Mouse (Mus musculus): ENCODE data around the gene Setd5. TPM values are rescaled to one million over a fixed set of nuclear protein-coding genes. Genes with fewer than 3 reads are reported as not detected.

Setd5 gene
- polyA plus RNA-seq, 1 experiment from 2014 or later = 90.7 TPM

GRCm38 (mm10) chr6:113194841-113195595 lies 117.9 kb downstream of the Setd5 start, which contains the start of gene Lhfpl4:
TSS of gene Lhfpl4 (minus strand) at chr6:113195384.
- Histone ChIP-seq H3K36me3 (ENCODE audit: control insufficient read depth, insufficient read depth, low read length) (no peaks in the 10 kb centered on the region), H3K9ac (ENCODE audit: low read length) (peak within 1 kb of the TSS; percentile 43), H3K27ac (replicated peaks; ENCODE audit: low read depth, low read length) (no peak within 1 kb of the TSS), H3K4me2 (ENCODE audit: low read depth, severe bottlenecking) (peak within 1 kb of the TSS; percentile 77), H3K27me3 (ENCODE audit: control insufficient read depth, insufficient read depth, low read length) (peaks cover 23% of the 10 kb centered on the region), H3K9me3 (ENCODE audit: control insufficient read depth, low read length) (no peaks in the 10 kb centered on the region), H3K4me1 (ENCODE audit: control insufficient read depth, insufficient read depth, low read length) (peaks cover 5% of the 10 kb centered on the region; the same call in 1 of the 2 replicates), H3K4me3 (ENCODE audit: low read depth, low read length) (peak within 1 kb of the TSS; percentile 42)
- DNase-seq (ENCODE audit: low spot score) = peak; percentile 40
- no peak for ATAC-seq (ENCODE audit: insufficient number of reproducible peaks, low FRiP score, low TSS enrichment, low read depth)
- 2% methylated on average over 38 of the region's 66 CpGs for WGBS

- H3K4me2 ChIP-seq (ENCODE audit: low read depth, severe bottlenecking) = peak overlapping the region; percentile 77
- no peak overlapping the region for H3K27ac ChIP-seq (replicated peaks; ENCODE audit: low read depth, low read length)
- peaks cover 23% of the 10 kb centered on the region for H3K27me3 ChIP-seq (ENCODE audit: control insufficient read depth, insufficient read depth, low read length)
- peak overlapping the region; percentile 42 for H3K4me3 ChIP-seq (ENCODE audit: low read depth, low read length)
- ATAC-seq (ENCODE audit: insufficient number of reproducible peaks, low FRiP score, low TSS enrichment, low read depth) (no peak), DNase-seq (ENCODE audit: low spot score) (no peak)
- H3K4me1 ChIP-seq (ENCODE audit: control insufficient read depth, insufficient read depth, low read length) = peaks cover 5% of the 10 kb centered on the region; the same call in 1 of the 2 replicates
- H3K9ac ChIP-seq (ENCODE audit: low read length) = no peak overlapping the region
- no peaks in the 10 kb centered on the region for H3K36me3 ChIP-seq (ENCODE audit: control insufficient read depth, insufficient read depth, low read length)
- no peaks in the 10 kb centered on the region for H3K9me3 ChIP-seq (ENCODE audit: control insufficient read depth, low read length)
- WGBS = 18% methylated on average over 9 of the region's 9 CpGs
Measured at GRCm38 (mm10) chr6:113195596-113195992, 118.4 kb downstream of the Setd5 start.

Other genes with a start within 250 kb of the Setd5 start
- 4.8 and 5.3 TPM in 2 replicates for gene Srgap3, start 130.1 kb upstream of the Setd5 start, polyA plus RNA-seq (2014; fragmentation: Nextera tagmentation; extraction: Ambion mirVana)
- gene Thumpd3, start 31.1 kb upstream of the Setd5 start, polyA plus RNA-seq (2014; fragmentation: Nextera tagmentation; extraction: Ambion mirVana) = 40.9 and 42.4 TPM in 2 replicates
- 0.58 and 0.65 TPM in 2 replicates for gene Lhfpl4, start 118.0 kb downstream of the Setd5 start, polyA plus RNA-seq (2014; fragmentation: Nextera tagmentation; extraction: Ambion mirVana)
- gene Mtmr14, start 160.5 kb downstream of the Setd5 start, polyA plus RNA-seq (2014; fragmentation: Nextera tagmentation; extraction: Ambion mirVana) = 41.8 and 47.2 TPM in 2 replicates
- gene Cpne9, start 204.9 kb downstream of the Setd5 start, polyA plus RNA-seq (2014; fragmentation: Nextera tagmentation; extraction: Ambion mirVana) = 0.11 TPM in 1 of 2 replicates, not detected in the other
- 26.4 and 29.2 TPM in 2 replicates for gene Brpf1, start 229.8 kb downstream of the Setd5 start, polyA plus RNA-seq (2014; fragmentation: Nextera tagmentation; extraction: Ambion mirVana)
- 15.1 and 16.2 TPM in 2 replicates for gene Ogg1, start 249.6 kb downstream of the Setd5 start, polyA plus RNA-seq (2014; fragmentation: Nextera tagmentation; extraction: Ambion mirVana)